Mouse (Mus musculus) left cerebral cortex, adult 18-20 months (tissue): ENCODE data around the gene Ttl. TPM values are rescaled to one million over a fixed set of nuclear protein-coding genes. Genes with fewer than 3 reads are reported as not detected.

Experiments used
- total RNA-seq, 2 experiments: library from RNA; stranded (reverse); gene quantifications; 2 replicates each; pipeline ENCODE4 v1.2.3; 2021

Ttl gene
- total RNA-seq, 2 experiments from 2014 or later, result 63.4 to 67.0 TPM

Other genes starting within 250 kb of the Ttl start
- 10 to 100 TPM; 32.1 to 33.9 TPM for gene Tmem87b, start 247.8 kb upstream of the Ttl start, total RNA-seq
- 1 to 10 TPM; 2.7 to 3.1 TPM for gene Fbln7, start 203.0 kb upstream of the Ttl start, total RNA-seq
- gene Zc3h8, start 121.9 kb upstream of the Ttl start, total RNA-seq, result 1 to 10 TPM; 6.8 to 8.4 TPM
- gene Zc3h6, start 98.5 kb upstream of the Ttl start, total RNA-seq, result 10 to 100 TPM; 12.4 to 16.4 TPM
- gene Gm10762, start 98.2 kb upstream of the Ttl start, total RNA-seq, result 1 to 10 TPM; 3.4 TPM
- under 1 TPM; 0.14 to 0.21 TPM for gene Vinac1, start 17.8 kb upstream of the Ttl start, total RNA-seq
- 10 to 100 TPM; 20.5 to 22.6 TPM for gene Polr1b, start 35.1 kb downstream of the Ttl start, total RNA-seq
- 10 to 100 TPM; 10.7 to 11.0 TPM for gene Chchd5, start 63.8 kb downstream of the Ttl start, total RNA-seq
- 100 to 1,000 TPM; 174 to 176 TPM for gene Slc20a1, start 132.8 kb downstream of the Ttl start, total RNA-seq
- gene Ckap2l, start 231.3 kb downstream of the Ttl start, total RNA-seq, result under 1 TPM; 0.30 to 0.37 TPM
- under 1 TPM; 0.73 to 0.77 TPM for gene Il1a, start 244.0 kb downstream of the Ttl start, total RNA-seq